Mouse (Mus musculus) bone marrow macrophage, adult 2 months (primary cell): Measurements from ENCODE around the gene Anapc7.
"Not testable (repeated sequence)": the region's sequence is repeated elsewhere in the genome, so short reads cannot be mapped to it uniquely, and the experiment has no call there.

ENCODE experiments used
- CTCF ChIP-seq: IDR thresholded peaks from 2 replicates; pipeline ENCODE4 v1.5.1; 2012; ENCODE audit warnings: low read depth, mild to moderate bottlenecking, low read length, moderate library complexity
- POLR2A ChIP-seq: IDR thresholded peaks from 2 replicates; pipeline ENCODE4 v1.6.1; 2012; ENCODE audit warnings: mild to moderate bottlenecking, low read depth, low read length, borderline replicate concordance

DNA sequence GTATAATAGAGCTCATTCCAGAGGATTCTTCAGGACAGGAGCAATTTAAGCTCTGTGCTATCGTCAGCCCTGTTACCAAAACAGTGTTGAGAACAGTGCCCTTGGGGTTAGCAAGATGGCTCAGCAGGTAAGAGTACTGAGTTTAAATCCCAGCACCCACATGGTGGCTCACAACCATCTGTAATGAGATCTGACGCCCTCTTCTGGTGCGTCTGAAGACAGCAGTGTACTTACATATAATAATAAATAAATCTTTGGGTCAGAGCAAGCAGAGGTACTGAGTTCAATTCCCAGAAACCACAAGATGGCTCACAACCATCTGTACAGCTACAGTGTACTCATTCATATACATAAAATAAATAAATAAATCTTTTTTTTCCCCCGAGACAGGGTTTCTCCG lies 64.8 kb downstream of the Anapc7 start:
- not testable (repeated sequence) for TF ChIP-seq CTCF, POLR2A
